Mouse (Mus musculus): Measurements from ENCODE around the gene Adm2. TPM values are rescaled to one million over a fixed set of nuclear protein-coding genes. Genes with fewer than 3 reads are reported as not detected.
A peak's percentile ranks its signal among the peaks of the same experiment; 100 is the strongest.

Adm2 gene
- polyA plus RNA-seq, 1 experiment from 2014 or later, result 1.4 TPM

DNA sequence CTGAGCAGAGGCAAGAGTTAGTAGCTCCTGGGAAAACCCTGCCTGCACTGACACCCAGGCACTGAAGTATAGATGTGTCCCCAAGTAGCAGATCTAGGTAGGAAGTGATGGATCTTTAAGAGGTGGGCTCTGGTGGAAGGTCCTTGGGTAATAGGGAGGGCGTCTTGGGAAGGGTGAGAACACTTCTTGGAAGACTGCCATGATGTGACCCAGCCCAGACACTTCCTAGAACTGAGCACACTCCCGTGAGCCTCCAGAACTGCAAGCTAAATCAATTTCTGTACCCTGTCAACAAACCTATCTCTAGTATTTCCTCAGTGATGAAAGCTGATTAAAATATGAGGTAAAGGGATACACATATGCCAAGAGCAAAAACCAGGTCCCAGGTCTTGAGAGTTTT is 29.7 kb upstream of the Adm2 start:
- H3K4me2 ChIP-seq (replicated peaks), result no peak overlapping the region

DNA sequence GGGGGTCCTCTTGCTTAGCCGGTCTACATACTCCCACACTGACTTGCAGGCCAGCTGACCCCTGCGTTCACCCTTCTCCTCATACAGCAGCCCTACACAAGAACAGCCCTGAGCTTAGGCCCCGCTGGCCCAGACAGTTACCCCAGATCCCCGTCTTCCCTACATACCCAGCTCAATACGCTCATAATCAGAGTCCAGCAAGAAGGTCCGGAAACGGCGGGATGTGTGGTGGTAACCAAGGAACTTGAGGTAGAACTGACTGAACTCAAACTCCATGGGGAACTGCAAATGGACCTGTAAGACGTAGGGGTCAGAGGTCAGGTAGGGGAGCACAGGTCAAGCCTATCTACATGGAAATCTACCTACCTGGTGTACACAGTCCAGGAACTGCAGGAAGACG is 28.7 kb upstream of the Adm2 start:
- 92% methylated on average over 10 of the region's 10 CpGs for WGBS
- H3K9ac ChIP-seq, result no peak overlapping the region

More for the DNA sequence above, 29.7 kb upstream of the Adm2 start:
- no peak for ATAC-seq
- Histone ChIP-seq H3K27ac (no peak overlapping the region), H3K4me3 (replicated peaks) (no peak overlapping the region), H3K27me3 (replicated peaks) (no peaks in the 10 kb centered on the region), H3K36me3 (peaks cover 52% of the 10 kb centered on the region), H3K4me1 (replicated peaks) (0 out of 2 replicates have a peak, but pooled peaks cover 2% of the 10 kb centered on the region), H3K9ac (no peak overlapping the region), H3K9me3 (no peaks in the 10 kb centered on the region)
- 48% methylated on average over 2 of the region's 2 CpGs for WGBS

DNA sequence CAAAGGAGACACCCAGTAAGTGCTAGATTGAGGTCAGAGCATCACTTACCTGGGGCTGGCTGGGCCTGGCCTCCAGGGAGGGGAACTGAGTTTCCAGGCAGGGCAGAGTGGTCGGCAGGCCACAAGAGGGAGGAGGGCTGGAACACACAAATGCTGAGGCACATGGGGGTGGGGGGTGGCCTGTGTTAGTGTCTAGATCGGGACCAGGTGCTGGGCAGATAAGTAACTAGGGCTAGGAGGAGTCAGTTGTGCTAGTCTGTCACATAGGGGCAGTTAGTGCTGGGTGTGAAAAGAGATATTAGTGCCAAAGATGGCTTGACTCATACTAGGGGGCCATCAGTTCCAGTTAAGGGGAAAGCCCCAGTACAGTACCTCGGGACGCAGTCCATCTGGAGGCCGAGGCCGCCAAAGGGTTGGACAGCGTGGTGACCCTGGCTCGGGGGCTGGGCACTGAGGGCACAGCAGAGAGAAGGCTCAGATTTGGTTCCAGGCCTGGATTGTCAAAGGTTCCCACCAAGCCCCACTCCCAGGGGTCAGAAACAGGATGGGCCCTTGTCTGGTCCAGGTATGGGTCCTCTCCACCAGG is 26.8 kb upstream of the Adm2 start:
- no peak overlapping the region for H3K4me2 ChIP-seq (replicated peaks)
- no peak overlapping the region for H3K27ac ChIP-seq
- no peaks in the 10 kb centered on the region for H3K27me3 ChIP-seq (replicated peaks)
- H3K4me3 ChIP-seq (replicated peaks), result no peak overlapping the region
- no peak overlapping the region for H3K9ac ChIP-seq
- no peaks in the 10 kb centered on the region for H3K9me3 ChIP-seq
- no peak for ATAC-seq
- H3K4me1 ChIP-seq (replicated peaks), result 0 out of 2 replicates have a peak, but pooled peaks cover 2% of the 10 kb centered on the region
- 86% methylated on average over 8 of the region's 8 CpGs for WGBS
- peaks cover 50% of the 10 kb centered on the region for H3K36me3 ChIP-seq

More for the DNA sequence above, 28.7 kb upstream of the Adm2 start:
- Histone ChIP-seq H3K9me3 (no peaks in the 10 kb centered on the region), H3K36me3 (peaks cover 46% of the 10 kb centered on the region), H3K4me3 (replicated peaks) (no peak overlapping the region), H3K4me2 (replicated peaks) (no peak overlapping the region), H3K4me1 (replicated peaks) (0 out of 2 replicates have a peak, but pooled peaks cover 2% of the 10 kb centered on the region), H3K27ac (no peak overlapping the region), H3K27me3 (replicated peaks) (no peaks in the 10 kb centered on the region)
- no peak for ATAC-seq

DNA sequence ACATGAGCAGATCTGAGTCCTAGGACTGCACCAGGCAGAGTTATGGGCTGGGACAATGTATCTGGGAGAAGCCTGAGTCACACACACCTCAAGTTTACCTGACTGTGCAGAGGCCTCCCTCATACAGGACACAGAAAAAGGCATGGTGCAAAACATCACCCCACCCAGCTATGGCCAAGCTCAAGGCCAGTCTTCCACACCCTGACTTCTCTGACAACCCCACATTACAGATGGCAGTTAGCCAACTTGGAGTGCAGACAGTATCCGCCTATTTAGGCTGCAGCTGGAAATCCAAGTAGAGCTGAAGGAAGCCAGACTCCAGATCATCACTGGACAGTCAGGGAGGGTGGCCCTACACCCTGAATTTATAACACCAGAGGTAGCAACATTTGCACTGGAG is 26.1 kb upstream of the Adm2 start:
- peaks cover 53% of the 10 kb centered on the region for H3K36me3 ChIP-seq
- H3K4me1 ChIP-seq (replicated peaks), result 0 out of 2 replicates have a peak, but pooled peaks cover 2% of the 10 kb centered on the region
- H3K9ac ChIP-seq, result no peak overlapping the region
- no peak overlapping the region for H3K4me2 ChIP-seq (replicated peaks)
- no peak overlapping the region for H3K27ac ChIP-seq
- WGBS, result 41% methylated on average over 1 of the region's 1 CpGs
- H3K9me3 ChIP-seq, result no peaks in the 10 kb centered on the region
- H3K27me3 ChIP-seq (replicated peaks), result no peaks in the 10 kb centered on the region
- ATAC-seq, result peak; percentile 67; the same call in 1 of the 2 replicates
- no peak overlapping the region for H3K4me3 ChIP-seq (replicated peaks)

DNA sequence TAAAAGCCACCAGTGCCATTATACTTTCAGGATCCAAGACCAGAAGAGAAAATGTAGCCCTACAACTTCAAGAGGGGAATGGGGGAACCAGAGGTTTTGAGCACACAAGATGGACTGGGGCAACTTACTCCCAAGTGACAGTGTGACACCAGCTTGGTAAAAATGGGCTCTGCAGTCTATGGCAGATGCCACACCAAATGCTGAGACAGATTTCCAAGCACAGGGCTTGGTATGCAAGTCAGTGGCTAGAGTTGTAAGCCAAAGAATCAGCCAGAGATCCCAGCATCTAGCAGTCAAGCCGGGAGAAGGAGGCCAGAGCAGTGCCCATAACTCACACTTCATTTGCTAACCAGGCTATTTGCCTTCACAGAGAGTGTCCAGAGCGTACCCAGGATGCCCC is 24.8 kb upstream of the Adm2 start:
- no peak overlapping the region for H3K4me3 ChIP-seq (replicated peaks)
- no peaks in the 10 kb centered on the region for H3K27me3 ChIP-seq (replicated peaks)
- no peak overlapping the region for H3K27ac ChIP-seq
- WGBS, result 87% methylated on average over 2 of the region's 2 CpGs
- no peak overlapping the region for H3K4me2 ChIP-seq (replicated peaks)
- peaks cover 53% of the 10 kb centered on the region for H3K36me3 ChIP-seq
- ATAC-seq, result no peak
- H3K9me3 ChIP-seq, result no peaks in the 10 kb centered on the region
- H3K9ac ChIP-seq, result no peak overlapping the region
- 0 out of 2 replicates have a peak, but pooled peaks cover 2% of the 10 kb centered on the region for H3K4me1 ChIP-seq (replicated peaks)

DNA sequence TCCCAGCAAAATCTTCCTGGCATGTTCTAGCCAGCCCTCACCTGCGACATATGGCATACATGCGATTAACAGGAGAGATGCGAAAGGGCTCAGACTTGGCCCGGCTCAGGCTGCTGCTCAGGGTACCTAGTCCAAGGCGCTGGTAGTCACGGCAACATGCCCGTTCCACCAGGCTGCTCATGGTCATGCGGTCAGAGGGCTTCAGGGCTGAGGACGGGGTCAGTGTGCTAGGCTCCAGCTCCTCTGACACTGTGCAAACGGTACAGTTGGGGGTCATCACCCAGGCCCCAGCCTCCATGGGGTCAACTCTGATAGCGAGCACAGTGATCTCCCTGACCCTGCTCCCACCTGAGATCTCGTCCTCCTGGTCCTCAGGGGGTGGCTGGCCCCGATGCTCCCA is 22.3 kb upstream of the Adm2 start:
- Histone ChIP-seq H3K9ac (no peak overlapping the region), H3K9me3 (no peaks in the 10 kb centered on the region), H3K4me2 (replicated peaks) (no peak overlapping the region), H3K27me3 (replicated peaks) (no peaks in the 10 kb centered on the region), H3K4me3 (replicated peaks) (no peak overlapping the region), H3K27ac (no peak overlapping the region), H3K36me3 (peaks cover 54% of the 10 kb centered on the region), H3K4me1 (replicated peaks) (0 out of 2 replicates have a peak, but pooled peaks cover 2% of the 10 kb centered on the region)
- 93% methylated on average over 13 of the region's 13 CpGs for WGBS
- no peak for ATAC-seq

DNA sequence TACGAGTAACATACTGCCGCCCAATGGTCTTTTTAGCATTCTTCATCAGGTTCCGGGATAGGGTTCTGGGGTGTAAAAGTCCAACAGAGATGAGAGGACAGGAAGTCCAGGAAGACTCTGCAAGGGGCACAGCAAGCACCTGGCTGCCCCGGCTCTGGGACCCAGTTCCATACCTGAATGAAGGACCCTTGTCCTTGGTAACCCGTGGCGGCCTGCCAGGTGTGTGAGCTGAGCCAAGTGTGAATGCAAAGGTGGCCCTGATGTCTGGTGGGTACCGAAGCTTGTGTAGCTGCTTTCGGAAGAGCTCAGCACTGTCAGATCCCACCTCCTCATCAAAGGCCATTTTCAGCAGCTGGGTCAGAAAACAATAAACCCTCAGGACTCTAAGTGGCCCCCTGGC is 21.9 kb upstream of the Adm2 start:
- no peak overlapping the region for H3K9ac ChIP-seq
- H3K4me2 ChIP-seq (replicated peaks), result no peak overlapping the region
- 92% methylated on average over 8 of the region's 8 CpGs for WGBS
- no peak overlapping the region for H3K4me3 ChIP-seq (replicated peaks)
- H3K27ac ChIP-seq, result no peak overlapping the region
- H3K4me1 ChIP-seq (replicated peaks), result 0 out of 2 replicates have a peak, but pooled peaks cover 2% of the 10 kb centered on the region
- peaks cover 54% of the 10 kb centered on the region for H3K36me3 ChIP-seq
- ATAC-seq, result no peak
- no peaks in the 10 kb centered on the region for H3K9me3 ChIP-seq
- H3K27me3 ChIP-seq (replicated peaks), result no peaks in the 10 kb centered on the region

DNA sequence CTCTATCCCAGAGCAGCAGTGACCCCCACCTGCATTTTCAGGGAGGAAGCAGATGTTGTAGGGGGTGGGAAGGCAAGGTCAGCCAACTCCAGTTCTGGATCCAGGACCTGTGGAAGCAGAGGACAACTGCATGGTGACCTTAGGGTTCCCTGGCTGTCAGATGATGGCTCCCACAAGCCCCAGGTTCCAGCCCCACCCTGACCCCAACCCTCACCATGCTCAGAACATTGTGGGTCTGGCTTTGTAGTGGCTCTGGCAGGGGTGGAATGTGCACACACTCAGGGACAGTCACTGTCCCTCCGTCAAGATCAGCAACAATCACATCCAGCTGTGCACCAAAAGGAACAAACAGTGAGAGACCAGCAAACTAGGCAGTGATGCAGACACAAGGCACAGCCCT is 16.6 kb upstream of the Adm2 start:
- H3K4me1 ChIP-seq (replicated peaks), result no peaks in the 10 kb centered on the region
- H3K27ac ChIP-seq, result no peak overlapping the region
- no peak overlapping the region for H3K4me2 ChIP-seq (replicated peaks)
- 83% methylated on average over 1 of the region's 1 CpGs for WGBS
- no peaks in the 10 kb centered on the region for H3K9me3 ChIP-seq
- no peak for ATAC-seq
- no peak overlapping the region for H3K9ac ChIP-seq
- H3K4me3 ChIP-seq (replicated peaks), result no peak overlapping the region
- H3K27me3 ChIP-seq (replicated peaks), result no peaks in the 10 kb centered on the region
- peaks cover 42% of the 10 kb centered on the region for H3K36me3 ChIP-seq

DNA sequence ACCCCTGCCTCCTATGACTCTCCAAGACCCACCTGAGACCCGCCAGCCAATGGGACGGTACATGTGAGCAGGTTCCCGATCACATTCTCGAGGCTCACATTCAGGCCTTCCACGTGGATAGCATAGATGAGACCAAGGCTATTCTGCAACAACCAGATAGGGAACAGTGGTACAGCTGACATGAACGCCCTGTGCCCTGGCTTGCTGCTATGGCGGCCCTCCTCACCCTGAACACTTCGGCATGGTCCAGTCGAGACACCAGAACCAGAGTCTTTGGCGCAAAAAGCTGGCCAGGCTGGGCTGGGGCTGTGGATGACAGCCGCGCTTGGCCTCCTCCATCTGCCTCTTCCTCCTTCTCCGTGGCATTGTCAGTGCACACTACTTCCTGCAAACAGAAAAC is 15.1 kb upstream of the Adm2 start:
- no peak overlapping the region for H3K27ac ChIP-seq
- H3K4me3 ChIP-seq (replicated peaks), result no peak overlapping the region
- H3K4me1 ChIP-seq (replicated peaks), result 0 out of 2 replicates have a peak, but pooled peaks cover 4% of the 10 kb centered on the region
- H3K4me2 ChIP-seq (replicated peaks), result no peak overlapping the region
- WGBS, result 89% methylated on average over 13 of the region's 13 CpGs
- no peaks in the 10 kb centered on the region for H3K9me3 ChIP-seq
- H3K9ac ChIP-seq, result no peak overlapping the region
- peaks cover 35% of the 10 kb centered on the region; the same call in 1 of the 2 replicates for H3K36me3 ChIP-seq
- no peaks in the 10 kb centered on the region for H3K27me3 ChIP-seq (replicated peaks)
- ATAC-seq, result no peak

DNA sequence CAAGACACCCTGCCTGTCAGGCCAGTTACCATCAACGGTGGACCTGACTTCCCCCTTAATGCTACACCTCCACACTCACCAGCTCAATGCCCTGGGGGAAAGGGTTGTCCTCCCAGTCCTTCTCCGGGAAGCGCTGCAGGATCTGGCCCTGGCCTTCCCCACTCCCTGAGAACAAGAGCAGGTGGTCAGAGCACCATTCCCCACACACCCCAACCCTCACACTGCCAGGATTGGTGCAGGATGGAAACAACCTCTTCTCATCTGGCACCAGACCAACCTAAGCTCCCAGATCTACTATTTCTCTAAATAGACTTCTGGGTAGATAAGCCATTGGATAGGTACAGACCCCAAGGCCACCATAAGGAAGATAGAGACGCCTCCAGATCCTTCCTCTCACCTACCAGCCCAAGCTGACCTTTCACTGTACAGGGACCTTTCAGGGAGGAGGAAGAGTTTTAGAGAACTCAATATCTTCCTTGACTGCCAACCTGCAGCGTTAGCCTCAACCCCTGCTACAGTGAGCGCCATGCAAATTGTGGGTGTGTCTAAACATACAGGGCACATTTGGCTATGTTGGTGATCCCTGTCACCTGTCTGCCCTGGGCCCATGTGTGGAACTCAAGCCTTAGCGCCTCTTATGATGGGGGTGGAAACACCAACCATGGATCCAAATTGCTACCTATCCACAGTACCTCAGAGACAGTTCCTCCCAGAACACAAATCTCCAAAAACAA is 13.9 kb upstream of the Adm2 start:
- Histone ChIP-seq H3K4me3 (replicated peaks) (no peak overlapping the region), H3K4me1 (replicated peaks) (peaks cover 14% of the 10 kb centered on the region), H3K27me3 (replicated peaks) (no peaks in the 10 kb centered on the region), H3K36me3 (peaks cover 26% of the 10 kb centered on the region; the same call in 1 of the 2 replicates), H3K27ac (no peak overlapping the region), H3K9ac (no peak overlapping the region), H3K9me3 (no peaks in the 10 kb centered on the region), H3K4me2 (replicated peaks) (no peak overlapping the region)
- 0 out of 2 replicates have a peak, but pooled peaks have one; percentile 24 for ATAC-seq
- 82% methylated on average over 7 of the region's 7 CpGs for WGBS

DNA sequence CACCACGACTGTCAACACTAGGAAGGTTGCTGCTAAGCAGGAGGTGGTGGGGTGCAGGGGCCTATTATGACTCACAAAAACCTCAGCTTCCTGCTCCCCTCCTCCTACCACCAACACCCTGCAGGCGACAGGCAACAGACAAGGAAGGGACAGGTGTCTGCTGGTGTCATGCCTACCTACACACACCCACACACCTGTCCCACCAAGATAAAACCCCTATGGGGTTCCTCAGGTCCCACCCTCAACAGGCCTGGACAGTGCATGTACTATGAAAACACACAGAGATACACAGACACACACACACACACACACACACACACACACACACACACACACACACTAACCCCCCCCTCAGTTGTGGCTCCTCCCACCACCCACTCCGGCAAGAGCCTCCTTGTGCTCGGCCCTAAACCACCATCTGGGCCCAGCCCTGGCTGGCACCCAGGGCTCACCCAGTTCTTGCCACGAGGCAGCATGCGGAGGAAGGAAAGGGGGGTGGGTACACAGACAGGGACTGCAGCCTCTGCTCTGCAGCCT is 12.5 kb upstream of the Adm2 start:
- Histone ChIP-seq H3K9me3 (no peaks in the 10 kb centered on the region), H3K4me2 (replicated peaks) (no peak overlapping the region), H3K4me1 (replicated peaks) (peaks cover 21% of the 10 kb centered on the region), H3K27me3 (replicated peaks) (no peaks in the 10 kb centered on the region), H3K27ac (no peak overlapping the region), H3K36me3 (peaks cover 13% of the 10 kb centered on the region; the same call in 1 of the 2 replicates), H3K9ac (no peak overlapping the region), H3K4me3 (replicated peaks) (no peak overlapping the region)
- ATAC-seq, result no peak
- WGBS, result 67% methylated on average over 6 of the region's 6 CpGs

DNA sequence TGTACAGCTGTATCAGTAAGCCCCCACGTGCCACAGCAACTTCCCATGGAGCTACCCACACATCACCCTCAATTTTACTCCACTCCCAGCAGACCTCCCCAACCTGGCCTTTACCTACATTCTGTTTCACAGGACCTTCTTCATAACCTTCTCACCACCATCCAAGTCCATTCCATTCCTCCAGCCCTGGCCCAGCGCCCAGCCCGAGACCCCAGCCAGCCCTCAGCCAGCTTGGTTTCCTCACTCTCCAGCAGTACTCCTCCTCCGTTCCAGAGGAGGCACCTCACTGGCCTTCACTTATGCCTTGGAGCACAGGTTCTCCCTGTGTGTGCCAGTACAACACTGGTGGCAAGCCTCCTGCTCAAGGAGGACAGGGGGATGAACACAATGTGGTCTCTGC is 9.2 kb upstream of the Adm2 start:
- H3K9me3 ChIP-seq, result no peaks in the 10 kb centered on the region
- 0 out of 2 replicates have a peak overlapping the region, but pooled peaks have one; percentile 29 for H3K4me2 ChIP-seq (replicated peaks)
- H3K36me3 ChIP-seq, result no peaks in the 10 kb centered on the region
- no peaks in the 10 kb centered on the region for H3K27me3 ChIP-seq (replicated peaks)
- no peak overlapping the region for H3K27ac ChIP-seq
- peaks cover 21% of the 10 kb centered on the region for H3K4me1 ChIP-seq (replicated peaks)
- H3K4me3 ChIP-seq (replicated peaks), result no peak overlapping the region
- 64% methylated on average over 4 of the region's 4 CpGs for WGBS
- H3K9ac ChIP-seq, result no peak overlapping the region
- ATAC-seq, result no peak

All from intestine, embryonic 15.5 days (tissue).